Mouse (Mus musculus): ENCODE data around the gene Emg1. TPM values are rescaled to one million over a fixed set of nuclear protein-coding genes. Genes with fewer than 3 reads are reported as not detected.
"Not testable (repeated sequence)": the region's sequence is repeated elsewhere in the genome, so short reads cannot be mapped to it uniquely, and the experiment has no call there.

Emg1 gene
- polyA plus RNA-seq, 1 experiment from 2014 or later = 94.1 TPM

GRCm38 (mm10) chr6:124690517-124690916 is 21.5 kb downstream of the Emg1 start:
- Histone ChIP-seq H3K27me3 (ENCODE audit: control insufficient read depth, insufficient read depth, low read length) (no peaks in the 10 kb centered on the region), H3K36me3 (replicated peaks; ENCODE audit: control insufficient read depth, insufficient read depth) (no peaks in the 10 kb centered on the region), H3K9ac (no peak overlapping the region), H3K4me3 (replicated peaks; ENCODE audit: low read length) (no peak overlapping the region), H3K4me1 (replicated peaks; ENCODE audit: control insufficient read depth, insufficient read depth, low read length) (no peaks in the 10 kb centered on the region; the same call in 1 of the 2 replicates), H3K27ac (no peak overlapping the region), H3K4me2 (replicated peaks) (no peak overlapping the region), H3K9me3 (ENCODE audit: control insufficient read depth, low read length) (no peaks in the 10 kb centered on the region)
- ATAC-seq (ENCODE audit: low FRiP score) = no peak
- WGBS = 93% methylated on average over 3 of the region's 3 CpGs
- DNase-seq (ENCODE audit: low spot score) = no peak

GRCm38 (mm10) chr6:124689011-124689410 is 23.0 kb downstream of the Emg1 start:
- Histone ChIP-seq H3K27ac (no peak overlapping the region), H3K9me3 (ENCODE audit: control insufficient read depth, low read length) (no peaks in the 10 kb centered on the region), H3K36me3 (replicated peaks; ENCODE audit: control insufficient read depth, insufficient read depth) (no peaks in the 10 kb centered on the region), H3K9ac (no peak overlapping the region), H3K4me1 (replicated peaks; ENCODE audit: control insufficient read depth, insufficient read depth, low read length) (no peaks in the 10 kb centered on the region), H3K4me2 (replicated peaks) (no peak overlapping the region), H3K27me3 (ENCODE audit: control insufficient read depth, insufficient read depth, low read length) (no peaks in the 10 kb centered on the region), H3K4me3 (replicated peaks; ENCODE audit: low read length) (no peak overlapping the region)
- 91% methylated on average over 3 of the region's 3 CpGs for WGBS
- ATAC-seq (ENCODE audit: low FRiP score) (no peak), DNase-seq (ENCODE audit: low spot score) (no peak)

- Histone ChIP-seq H3K36me3 (replicated peaks; ENCODE audit: control insufficient read depth, insufficient read depth) (no peaks in the 10 kb centered on the region), H3K4me3 (replicated peaks; ENCODE audit: low read length) (no peak overlapping the region), H3K27me3 (ENCODE audit: control insufficient read depth, insufficient read depth, low read length) (no peaks in the 10 kb centered on the region), H3K27ac (no peak overlapping the region), H3K4me2 (replicated peaks) (no peak overlapping the region), H3K9ac (no peak overlapping the region), H3K4me1 (replicated peaks; ENCODE audit: control insufficient read depth, insufficient read depth, low read length) (no peaks in the 10 kb centered on the region), H3K9me3 (ENCODE audit: control insufficient read depth, low read length) (no peaks in the 10 kb centered on the region)
- WGBS = 93% methylated on average over 8 of the region's 8 CpGs
- DNase-seq (ENCODE audit: low spot score) = no peak
- ATAC-seq (ENCODE audit: low FRiP score) = no peak
Observed at GRCm38 (mm10) chr6:124688151-124688758, 23.7 kb downstream of the Emg1 start.

GRCm38 (mm10) chr6:124686644-124687043 is 25.3 kb downstream of the Emg1 start:
- not testable (repeated sequence) for DNase-seq (ENCODE audit: low spot score); H3K36me3 ChIP-seq (replicated peaks; ENCODE audit: control insufficient read depth, insufficient read depth); H3K27ac ChIP-seq; H3K4me3 ChIP-seq (replicated peaks; ENCODE audit: low read length); H3K9me3 ChIP-seq (ENCODE audit: control insufficient read depth, low read length); H3K4me1 ChIP-seq (replicated peaks; ENCODE audit: control insufficient read depth, insufficient read depth, low read length); H3K4me2 ChIP-seq (replicated peaks); ATAC-seq (ENCODE audit: low FRiP score); H3K27me3 ChIP-seq (ENCODE audit: control insufficient read depth, insufficient read depth, low read length); H3K9ac ChIP-seq
- 78% methylated on average over 1 of the region's 1 CpGs for WGBS

- Histone ChIP-seq H3K9me3 (ENCODE audit: control insufficient read depth, low read length) (no peaks in the 10 kb centered on the region), H3K4me2 (replicated peaks) (no peak overlapping the region), H3K9ac (no peak overlapping the region), H3K27ac (no peak overlapping the region), H3K27me3 (ENCODE audit: control insufficient read depth, insufficient read depth, low read length) (no peaks in the 10 kb centered on the region), H3K4me1 (replicated peaks; ENCODE audit: control insufficient read depth, insufficient read depth, low read length) (no peaks in the 10 kb centered on the region), H3K36me3 (replicated peaks; ENCODE audit: control insufficient read depth, insufficient read depth) (no peaks in the 10 kb centered on the region), H3K4me3 (replicated peaks; ENCODE audit: low read length) (no peak overlapping the region)
- ATAC-seq (ENCODE audit: low FRiP score) = no peak
- 87% methylated on average over 12 of the region's 12 CpGs for WGBS
- no peak for DNase-seq (ENCODE audit: low spot score)
Observed at GRCm38 (mm10) chr6:124685606-124686386, 26.2 kb downstream of the Emg1 start.

GRCm38 (mm10) chr6:124683591-124684417 is 28.2 kb downstream of the Emg1 start:
- Histone ChIP-seq H3K9ac (no peak overlapping the region), H3K4me2 (replicated peaks) (no peak overlapping the region), H3K27me3 (ENCODE audit: control insufficient read depth, insufficient read depth, low read length) (no peaks in the 10 kb centered on the region), H3K4me1 (replicated peaks; ENCODE audit: control insufficient read depth, insufficient read depth, low read length) (no peaks in the 10 kb centered on the region), H3K36me3 (replicated peaks; ENCODE audit: control insufficient read depth, insufficient read depth) (no peaks in the 10 kb centered on the region), H3K9me3 (ENCODE audit: control insufficient read depth, low read length) (no peaks in the 10 kb centered on the region), H3K27ac (no peak overlapping the region), H3K4me3 (replicated peaks; ENCODE audit: low read length) (no peak overlapping the region)
- ATAC-seq (ENCODE audit: low FRiP score) (no peak), DNase-seq (ENCODE audit: low spot score) (no peak)
- WGBS = 93% methylated on average over 14 of the region's 14 CpGs

- 55% methylated on average over 6 of the region's 6 CpGs for WGBS
Observed at GRCm38 (mm10) chr6:124682291-124682690, 29.7 kb downstream of the Emg1 start.

GRCm38 (mm10) chr6:124679486-124679885 is 32.5 kb downstream of the Emg1 start:
- Histone ChIP-seq H3K9ac (no peak overlapping the region), H3K4me1 (replicated peaks; ENCODE audit: control insufficient read depth, insufficient read depth, low read length) (no peaks in the 10 kb centered on the region), H3K27ac (no peak overlapping the region), H3K4me2 (replicated peaks) (no peak overlapping the region), H3K4me3 (replicated peaks; ENCODE audit: low read length) (no peak overlapping the region), H3K36me3 (replicated peaks; ENCODE audit: control insufficient read depth, insufficient read depth) (no peaks in the 10 kb centered on the region), H3K27me3 (ENCODE audit: control insufficient read depth, insufficient read depth, low read length) (no peaks in the 10 kb centered on the region), H3K9me3 (ENCODE audit: control insufficient read depth, low read length) (no peaks in the 10 kb centered on the region)
- WGBS = 93% methylated on average over 3 of the region's 3 CpGs
- ATAC-seq (ENCODE audit: low FRiP score) (no peak), DNase-seq (ENCODE audit: low spot score) (no peak)

More at GRCm38 (mm10) chr6:124682291-124682690, 29.7 kb downstream of the Emg1 start:
- H3K9ac ChIP-seq; ATAC-seq (ENCODE audit: low FRiP score); H3K4me2 ChIP-seq (replicated peaks); H3K36me3 ChIP-seq (replicated peaks; ENCODE audit: control insufficient read depth, insufficient read depth); H3K9me3 ChIP-seq (ENCODE audit: control insufficient read depth, low read length); H3K27ac ChIP-seq; DNase-seq (ENCODE audit: low spot score); H3K4me1 ChIP-seq (replicated peaks; ENCODE audit: control insufficient read depth, insufficient read depth, low read length); H3K27me3 ChIP-seq (ENCODE audit: control insufficient read depth, insufficient read depth, low read length); H3K4me3 ChIP-seq (replicated peaks; ENCODE audit: low read length): not testable (repeated sequence)

GRCm38 (mm10) chr6:124678769-124679168 is 33.2 kb downstream of the Emg1 start:
- H3K4me1 ChIP-seq (replicated peaks; ENCODE audit: control insufficient read depth, insufficient read depth, low read length) = no peaks in the 10 kb centered on the region
- H3K36me3 ChIP-seq (replicated peaks; ENCODE audit: control insufficient read depth, insufficient read depth) = no peaks in the 10 kb centered on the region
- no peaks in the 10 kb centered on the region for H3K9me3 ChIP-seq (ENCODE audit: control insufficient read depth, low read length)
- no peak overlapping the region for H3K4me3 ChIP-seq (replicated peaks; ENCODE audit: low read length)
- no peak overlapping the region for H3K4me2 ChIP-seq (replicated peaks)
- H3K27ac ChIP-seq = no peak overlapping the region
- H3K9ac ChIP-seq = no peak overlapping the region
- no peaks in the 10 kb centered on the region for H3K27me3 ChIP-seq (ENCODE audit: control insufficient read depth, insufficient read depth, low read length)
- over 99% methylated on average over 7 of the region's 7 CpGs for WGBS
- ATAC-seq (ENCODE audit: low FRiP score) = no peak
- no peak for DNase-seq (ENCODE audit: low spot score)

All from hindbrain, embryonic 14.5 days (tissue).